Mouse (Mus musculus) small intestine, adult 2 months (tissue): ENCODE results near the gene Plscr5.

Experiments
- CTCF ChIP-seq: fragments of 200-500 bp; IDR thresholded peaks from 2 replicates; pipeline ENCODE4 v1.5.1; 2012; ENCODE audit warnings: low read depth, mild to moderate bottlenecking, control low read depth, inconsistent platforms, low read length, moderate library complexity, mixed read lengths; ENCODE audit not compliant: insufficient replicate concordance, insufficient read length; ENCODE audit errors: extremely low read depth
- POLR2A ChIP-seq: fragments of 200-500 bp; IDR thresholded peaks from 2 replicates; pipeline ENCODE4 v1.6.1; 2012; ENCODE audit warnings: low read depth, mild to moderate bottlenecking, control low read depth, inconsistent platforms, low read length, moderate library complexity

DNA sequence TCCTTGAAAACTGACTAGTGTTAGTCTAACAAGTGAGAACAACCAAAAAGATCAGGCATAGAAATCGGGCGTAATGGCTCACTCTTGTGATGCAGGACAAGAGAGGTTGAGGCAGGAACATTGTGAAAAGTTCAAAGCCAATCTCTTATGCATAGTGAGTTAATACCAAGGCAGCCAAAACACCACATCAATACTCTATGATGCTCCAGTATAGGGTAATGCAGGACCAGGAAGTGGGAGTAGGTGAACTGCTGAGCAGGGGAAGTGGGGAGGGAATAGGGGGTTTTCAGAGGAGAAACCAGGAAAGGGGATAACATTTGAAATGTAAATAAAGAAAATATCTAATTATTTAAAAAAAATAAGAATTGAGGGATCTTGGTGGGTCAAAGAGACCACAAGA lies 25.2 kb downstream of the Plscr5 start:
- TF ChIP-seq CTCF (no peak), POLR2A (no peak)
